Mouse (Mus musculus): ENCODE results near the gene Mcf2.

Gene Mcf2

DNA sequence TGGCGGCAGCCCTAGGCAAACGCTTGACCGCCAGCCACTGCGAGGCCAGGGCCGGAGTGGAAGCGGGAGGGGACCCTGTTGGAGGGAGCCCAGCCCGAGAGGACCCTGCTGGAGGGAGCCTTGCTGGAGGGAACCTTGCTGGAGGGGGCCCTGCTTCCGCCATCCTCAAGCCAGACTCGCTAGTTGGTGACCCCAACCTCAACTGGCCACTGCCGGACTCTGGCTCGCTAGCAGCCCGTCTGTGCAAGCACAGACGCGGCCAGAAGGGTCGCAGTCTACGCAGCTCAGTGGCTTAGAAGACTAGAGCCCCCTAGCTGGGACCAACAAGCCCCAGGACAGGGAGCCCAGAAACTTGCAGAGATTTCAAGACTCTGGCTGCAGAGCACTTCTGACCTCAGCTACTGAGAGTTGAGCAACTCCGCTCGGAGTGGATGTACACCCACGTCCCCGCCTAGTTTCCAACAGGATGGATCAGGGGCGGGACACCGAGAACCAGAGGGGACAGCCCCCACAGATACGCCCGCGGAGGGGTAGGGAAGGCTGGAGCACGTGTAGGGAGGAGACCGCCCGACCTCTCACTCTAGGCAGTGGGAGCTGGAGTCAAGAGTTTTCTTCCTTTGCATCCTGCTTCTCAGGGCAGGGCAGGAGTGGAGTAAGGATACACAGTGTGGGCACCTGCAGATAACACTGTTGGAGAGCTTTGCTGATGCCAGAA, at the start of gene Mcf2:
Gene Mcf2, minus strand, starts transcription at position 346 of the 715 bp plus-strand sequence.
- DNase-seq, result peak in 1 of 2 experiments; percentile 2

DNA sequence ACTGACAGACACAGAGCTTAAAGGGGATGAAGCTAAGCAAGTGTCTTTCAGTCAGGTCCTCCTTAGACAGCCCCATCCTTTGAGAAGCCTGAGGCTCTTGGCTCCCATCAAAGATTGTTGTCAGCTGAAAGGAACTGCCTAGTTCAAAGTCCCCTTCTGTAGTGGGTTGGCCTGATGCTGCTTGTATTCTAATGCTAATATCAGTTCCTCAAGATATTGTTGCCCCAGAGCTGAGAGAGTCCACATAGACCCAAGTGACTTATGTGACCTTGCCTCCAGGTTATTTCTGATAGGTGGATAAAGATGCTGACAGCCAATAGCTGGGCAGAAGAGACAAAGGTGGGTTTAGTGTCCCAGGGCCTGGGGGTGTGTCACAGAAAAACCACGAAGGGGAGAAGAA, 8.8 kb upstream of the Mcf2 start:
- DNase-seq, result no peak

- no peak for DNase-seq
These were observed 3.7 kb upstream of the Mcf2 start for GRCm38 (mm10) chrX:60182611-60183010.

- DNase-seq, result no peak
These were observed 705 bp downstream of the Mcf2 start for GRCm38 (mm10) chrX:60178025-60178743.

- no peak for DNase-seq
These were observed 8.8 kb downstream of the Mcf2 start for GRCm38 (mm10) chrX:60170106-60170505.

DNA sequence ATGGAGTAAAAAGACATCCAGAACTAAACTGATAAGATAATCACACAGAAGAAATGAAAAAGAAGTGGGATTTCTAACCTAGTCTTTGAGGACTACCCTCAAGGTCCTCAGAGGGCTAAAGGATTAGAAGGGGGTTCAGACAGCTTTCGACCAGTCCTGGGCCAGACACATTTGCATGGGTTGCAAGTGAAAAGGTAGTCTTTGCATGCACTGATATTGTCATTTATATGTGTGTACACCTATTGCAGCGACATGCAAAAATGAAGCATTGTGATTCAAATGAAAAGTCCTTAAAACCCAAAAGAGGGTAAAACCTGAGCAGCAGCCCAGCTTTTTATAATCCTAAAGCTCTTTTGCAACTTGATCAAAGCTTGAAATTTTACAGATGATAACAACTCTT, 9.4 kb downstream of the Mcf2 start:
- no peak for DNase-seq

DNA sequence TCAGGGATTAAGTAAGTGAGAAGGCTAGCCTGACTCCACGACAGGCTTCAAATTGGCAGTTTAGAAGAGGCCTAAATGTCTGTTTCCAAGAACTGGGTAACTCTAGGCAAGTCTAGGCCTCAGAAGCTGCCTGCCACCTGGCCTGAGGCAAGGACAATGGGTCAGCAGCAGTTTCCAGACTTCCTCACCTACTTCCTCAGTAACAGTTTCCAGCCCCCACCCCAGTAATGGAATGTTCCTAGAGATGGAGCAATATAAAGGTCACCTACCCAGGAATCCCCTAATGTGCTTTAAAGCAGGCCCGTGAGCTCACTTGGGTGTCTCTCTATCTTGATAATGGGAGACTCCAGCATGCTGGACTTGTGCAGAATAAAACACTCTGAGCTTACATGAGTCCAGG, 10.1 kb downstream of the Mcf2 start:
- no peak for DNase-seq

GRCm38 (mm10) chrX:60147268-60147974, 31.5 kb downstream of the Mcf2 start:
- DNase-seq, result peak; percentile 4

DNA sequence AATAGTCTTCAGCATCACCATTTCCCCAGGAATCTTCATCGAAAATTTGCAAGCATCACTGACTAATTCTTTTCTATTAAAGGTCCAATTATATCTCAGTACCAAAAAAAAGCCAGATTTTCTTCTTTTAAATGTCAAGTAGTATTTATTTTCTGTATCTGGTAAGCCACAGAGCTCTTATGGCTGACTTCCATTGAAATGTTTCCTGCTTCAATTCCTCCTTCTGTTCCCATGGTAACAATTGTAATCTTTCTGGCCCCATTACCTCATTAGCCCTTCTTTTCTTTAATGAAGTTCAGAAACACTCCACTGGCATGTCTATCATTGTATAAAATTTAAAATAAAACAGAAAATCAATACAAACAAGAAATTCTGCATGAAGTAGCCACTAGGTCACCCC, 103.5 kb downstream of the Mcf2 start:
- DNase-seq, result no peak

- no peak for DNase-seq
These were observed 123.7 kb downstream of the Mcf2 start for GRCm38 (mm10) chrX:60055185-60055584.

DNA sequence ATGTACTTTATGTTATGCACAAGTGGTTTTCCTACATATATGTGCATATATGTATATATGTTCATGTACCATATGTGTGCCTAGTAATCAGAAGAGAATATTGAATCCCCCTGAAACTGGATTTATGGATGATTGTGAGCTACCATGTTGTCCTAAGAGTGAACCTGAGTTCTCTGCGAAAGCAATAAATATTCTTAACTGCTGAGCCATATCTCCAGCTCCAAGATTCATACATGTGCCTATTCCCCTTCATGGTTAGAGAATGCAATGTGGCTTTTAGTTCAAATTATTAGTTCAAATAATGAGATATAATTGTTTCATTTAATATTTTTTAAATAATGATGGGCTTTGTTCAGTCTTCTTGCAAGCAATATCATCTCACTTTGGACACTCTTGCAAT, 124.1 kb downstream of the Mcf2 start:
- no peak for DNase-seq

GRCm38 (mm10) chrX:60026654-60027053, 152.2 kb downstream of the Mcf2 start:
- peak; percentile 29 to 31 for DNase-seq

DNA sequence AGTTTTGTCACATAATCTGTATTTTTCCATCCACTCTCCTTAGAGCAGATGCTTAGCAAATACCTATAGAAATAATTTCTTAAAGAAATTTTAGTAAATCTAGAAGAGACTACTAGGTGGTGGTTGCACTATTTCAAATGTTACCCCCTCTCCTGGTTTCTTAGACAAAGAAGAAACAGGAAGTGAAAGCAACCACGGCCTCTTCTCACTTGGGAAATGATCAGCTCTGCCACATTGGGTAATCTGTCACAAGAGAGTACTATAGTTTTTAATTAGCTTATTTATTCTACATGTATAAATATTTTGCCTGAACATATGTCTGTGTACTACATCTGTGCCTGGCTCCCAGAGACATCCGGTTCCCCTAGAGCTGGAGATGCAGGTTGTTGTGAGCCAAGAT, 157.3 kb downstream of the Mcf2 start:
- no peak for DNase-seq

DNA sequence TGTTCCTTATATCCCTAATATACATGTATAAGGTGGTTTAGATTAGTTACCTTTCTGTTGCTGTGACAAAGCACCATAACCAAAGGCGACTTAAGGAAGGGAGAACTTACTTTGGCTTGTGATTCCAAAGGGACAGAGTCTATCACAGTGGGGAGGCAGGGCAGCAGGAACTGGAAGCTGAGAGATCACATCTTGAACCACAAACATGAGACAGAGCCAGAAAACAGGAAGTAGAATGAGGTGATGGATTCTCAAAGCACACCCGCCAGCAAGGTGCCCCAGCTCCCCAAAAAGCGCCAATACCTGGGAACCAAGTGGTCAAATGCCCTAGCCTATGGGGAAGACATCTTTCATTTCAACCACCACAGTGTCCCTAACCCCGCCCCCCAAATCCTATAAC, 157.9 kb downstream of the Mcf2 start:
- DNase-seq, result no peak

GRCm38 (mm10) chrX:60014588-60014987, 164.3 kb downstream of the Mcf2 start:
- no peak for DNase-seq

- DNase-seq, result peak; percentile 30 to 41
These were observed 165.7 kb downstream of the Mcf2 start for GRCm38 (mm10) chrX:60013084-60013676.

Measured in cerebellum, postnatal 36 days (tissue).